Mouse (Mus musculus): ENCODE data around the gene Gm49358. TPM values are rescaled to one million over a fixed set of nuclear protein-coding genes. Genes with fewer than 3 reads are reported as not detected.
A peak's percentile ranks its signal among the peaks of the same experiment; 100 is the strongest.

Gene Gm49358
- polyA plus RNA-seq, 1 experiment from 2014 or later, result not detected

- 93% methylated on average over 1 of the region's 1 CpGs for WGBS
Measured at GRCm38 (mm10) chr10:86757724-86758123, 6.0 kb upstream of the Gm49358 start.

GRCm38 (mm10) chr10:86758211-86758610 is 5.6 kb upstream of the Gm49358 start:
- WGBS, result 93% methylated on average over 6 of the region's 6 CpGs
- H3K9me3 ChIP-seq (replicated peaks; ENCODE audit: control insufficient read depth, low read length), result no peaks in the 10 kb centered on the region
- H3K27me3 ChIP-seq (replicated peaks; ENCODE audit: control insufficient read depth, insufficient read depth, low read length), result no peaks in the 10 kb centered on the region
- no peak overlapping the region for H3K9ac ChIP-seq (ENCODE audit: low read length)
- H3K4me3 ChIP-seq (ENCODE audit: low read depth, low read length), result no peak overlapping the region
- ATAC-seq, result no peak
- DNase-seq (ENCODE audit: low spot score), result no peak
- H3K4me2 ChIP-seq (ENCODE audit: low read length), result no peak overlapping the region
- H3K4me1 ChIP-seq (ENCODE audit: control insufficient read depth, insufficient read depth, low read length), result no peaks in the 10 kb centered on the region
- no peaks in the 10 kb centered on the region for H3K36me3 ChIP-seq (ENCODE audit: control insufficient read depth, insufficient read depth, low read length)
- no peak overlapping the region for H3K27ac ChIP-seq (ENCODE audit: low read depth, low read length)

More at GRCm38 (mm10) chr10:86757724-86758123, 6.0 kb upstream of the Gm49358 start:
- Histone ChIP-seq H3K27ac (ENCODE audit: low read depth, low read length) (no peak overlapping the region), H3K4me3 (ENCODE audit: low read depth, low read length) (no peak overlapping the region), H3K9me3 (replicated peaks; ENCODE audit: control insufficient read depth, low read length) (no peaks in the 10 kb centered on the region), H3K4me2 (ENCODE audit: low read length) (no peak overlapping the region), H3K4me1 (ENCODE audit: control insufficient read depth, insufficient read depth, low read length) (no peaks in the 10 kb centered on the region), H3K9ac (ENCODE audit: low read length) (no peak overlapping the region), H3K36me3 (ENCODE audit: control insufficient read depth, insufficient read depth, low read length) (no peaks in the 10 kb centered on the region), H3K27me3 (replicated peaks; ENCODE audit: control insufficient read depth, insufficient read depth, low read length) (no peaks in the 10 kb centered on the region)
- no peak for DNase-seq (ENCODE audit: low spot score)
- no peak for ATAC-seq

- 72% methylated on average over 1 of the region's 1 CpGs for WGBS
- Histone ChIP-seq H3K9me3 (replicated peaks; ENCODE audit: control insufficient read depth, low read length) (no peaks in the 10 kb centered on the region), H3K4me3 (ENCODE audit: low read depth, low read length) (no peak overlapping the region), H3K27me3 (replicated peaks; ENCODE audit: control insufficient read depth, insufficient read depth, low read length) (no peaks in the 10 kb centered on the region), H3K9ac (ENCODE audit: low read length) (no peak overlapping the region), H3K4me2 (ENCODE audit: low read length) (no peak overlapping the region), H3K4me1 (ENCODE audit: control insufficient read depth, insufficient read depth, low read length) (no peaks in the 10 kb centered on the region), H3K27ac (ENCODE audit: low read depth, low read length) (no peak overlapping the region), H3K36me3 (ENCODE audit: control insufficient read depth, insufficient read depth, low read length) (no peaks in the 10 kb centered on the region)
- ATAC-seq (no peak), DNase-seq (ENCODE audit: low spot score) (no peak)
Measured at GRCm38 (mm10) chr10:86761236-86761635, 2.5 kb upstream of the Gm49358 start.

- no peaks in the 10 kb centered on the region for H3K27me3 ChIP-seq (replicated peaks; ENCODE audit: control insufficient read depth, insufficient read depth, low read length)
- DNase-seq (ENCODE audit: low spot score) (peak; percentile 47), ATAC-seq (peak; percentile 66)
- no peak overlapping the region for H3K9ac ChIP-seq (ENCODE audit: low read length)
- no peak overlapping the region for H3K4me2 ChIP-seq (ENCODE audit: low read length)
- WGBS, result 50% methylated on average over 7 of the region's 7 CpGs
- no peaks in the 10 kb centered on the region for H3K9me3 ChIP-seq (replicated peaks; ENCODE audit: control insufficient read depth, low read length)
- no peak overlapping the region for H3K4me3 ChIP-seq (ENCODE audit: low read depth, low read length)
- H3K4me1 ChIP-seq (ENCODE audit: control insufficient read depth, insufficient read depth, low read length), result no peaks in the 10 kb centered on the region
- H3K36me3 ChIP-seq (ENCODE audit: control insufficient read depth, insufficient read depth, low read length), result no peaks in the 10 kb centered on the region
- peak overlapping the region; percentile 22; the same call in 1 of the 2 replicates for H3K27ac ChIP-seq (ENCODE audit: low read depth, low read length)
Measured at GRCm38 (mm10) chr10:86761722-86762383, 1.9 kb upstream of the Gm49358 start.

GRCm38 (mm10) chr10:86762384-86762730 is 1.4 kb upstream of the Gm49358 start:
- H3K36me3 ChIP-seq (ENCODE audit: control insufficient read depth, insufficient read depth, low read length), result no peaks in the 10 kb centered on the region
- 68% methylated on average over 3 of the region's 3 CpGs for WGBS
- H3K9me3 ChIP-seq (replicated peaks; ENCODE audit: control insufficient read depth, low read length), result no peaks in the 10 kb centered on the region
- no peak overlapping the region for H3K4me2 ChIP-seq (ENCODE audit: low read length)
- no peak overlapping the region for H3K4me3 ChIP-seq (ENCODE audit: low read depth, low read length)
- no peaks in the 10 kb centered on the region for H3K27me3 ChIP-seq (replicated peaks; ENCODE audit: control insufficient read depth, insufficient read depth, low read length)
- H3K9ac ChIP-seq (ENCODE audit: low read length), result no peak overlapping the region
- DNase-seq (ENCODE audit: low spot score) (no peak), ATAC-seq (no peak)
- no peaks in the 10 kb centered on the region for H3K4me1 ChIP-seq (ENCODE audit: control insufficient read depth, insufficient read depth, low read length)
- H3K27ac ChIP-seq (ENCODE audit: low read depth, low read length), result peak overlapping the region; percentile 22; the same call in 1 of the 2 replicates

- Histone ChIP-seq H3K4me1 (ENCODE audit: control insufficient read depth, insufficient read depth, low read length) (peaks cover 13% of the 10 kb centered on the region), H3K27me3 (replicated peaks; ENCODE audit: control insufficient read depth, insufficient read depth, low read length) (no peaks in the 10 kb centered on the region), H3K4me3 (ENCODE audit: low read depth, low read length) (no peak overlapping the region), H3K4me2 (ENCODE audit: low read length) (no peak overlapping the region), H3K9me3 (replicated peaks; ENCODE audit: control insufficient read depth, low read length) (no peaks in the 10 kb centered on the region), H3K27ac (ENCODE audit: low read depth, low read length) (no peak overlapping the region), H3K9ac (ENCODE audit: low read length) (no peak overlapping the region), H3K36me3 (ENCODE audit: control insufficient read depth, insufficient read depth, low read length) (no peaks in the 10 kb centered on the region)
- no peak for ATAC-seq
- 91% methylated on average over 4 of the region's 4 CpGs for WGBS
- DNase-seq (ENCODE audit: low spot score), result no peak
Measured at GRCm38 (mm10) chr10:86765344-86765966, 1.7 kb downstream of the Gm49358 start.

- no peak overlapping the region for H3K27ac ChIP-seq (ENCODE audit: low read depth, low read length)
- WGBS, result 54% methylated on average over 5 of the region's 5 CpGs
Measured at GRCm38 (mm10) chr10:86769216-86769615, 5.4 kb downstream of the Gm49358 start.

GRCm38 (mm10) chr10:86769797-86770196 is 6.0 kb downstream of the Gm49358 start:
- WGBS, result 5% methylated on average over 4 of the region's 4 CpGs
- DNase-seq (ENCODE audit: low spot score) (peak; percentile 62), ATAC-seq (peak; percentile 85)
- H3K4me2 ChIP-seq (ENCODE audit: low read length), result no peak overlapping the region
- H3K36me3 ChIP-seq (ENCODE audit: control insufficient read depth, insufficient read depth, low read length), result no peaks in the 10 kb centered on the region
- H3K4me3 ChIP-seq (ENCODE audit: low read depth, low read length), result no peak overlapping the region
- H3K27me3 ChIP-seq (replicated peaks; ENCODE audit: control insufficient read depth, insufficient read depth, low read length), result no peaks in the 10 kb centered on the region
- H3K9ac ChIP-seq (ENCODE audit: low read length), result no peak overlapping the region
- no peak overlapping the region for H3K27ac ChIP-seq (ENCODE audit: low read depth, low read length)
- no peaks in the 10 kb centered on the region for H3K9me3 ChIP-seq (replicated peaks; ENCODE audit: control insufficient read depth, low read length)
- peaks cover 13% of the 10 kb centered on the region for H3K4me1 ChIP-seq (ENCODE audit: control insufficient read depth, insufficient read depth, low read length)

More at GRCm38 (mm10) chr10:86769216-86769615, 5.4 kb downstream of the Gm49358 start:
- H3K36me3 ChIP-seq (ENCODE audit: control insufficient read depth, insufficient read depth, low read length), result no peaks in the 10 kb centered on the region
- no peak for ATAC-seq
- no peaks in the 10 kb centered on the region for H3K9me3 ChIP-seq (replicated peaks; ENCODE audit: control insufficient read depth, low read length)
- peaks cover 13% of the 10 kb centered on the region for H3K4me1 ChIP-seq (ENCODE audit: control insufficient read depth, insufficient read depth, low read length)
- no peak overlapping the region for H3K4me2 ChIP-seq (ENCODE audit: low read length)
- H3K27me3 ChIP-seq (replicated peaks; ENCODE audit: control insufficient read depth, insufficient read depth, low read length), result no peaks in the 10 kb centered on the region
- H3K9ac ChIP-seq (ENCODE audit: low read length), result no peak overlapping the region
- DNase-seq (ENCODE audit: low spot score), result peak; percentile 23
- H3K4me3 ChIP-seq (ENCODE audit: low read depth, low read length), result no peak overlapping the region

GRCm38 (mm10) chr10:86771701-86772100 is 7.9 kb downstream of the Gm49358 start:
- DNase-seq (ENCODE audit: low spot score) (no peak), ATAC-seq (no peak)
- H3K27me3 ChIP-seq (replicated peaks; ENCODE audit: control insufficient read depth, insufficient read depth, low read length), result no peaks in the 10 kb centered on the region
- H3K9me3 ChIP-seq (replicated peaks; ENCODE audit: control insufficient read depth, low read length), result no peaks in the 10 kb centered on the region
- no peak overlapping the region for H3K9ac ChIP-seq (ENCODE audit: low read length)
- WGBS, result 90% methylated on average over 5 of the region's 5 CpGs
- no peak overlapping the region for H3K27ac ChIP-seq (ENCODE audit: low read depth, low read length)
- H3K4me3 ChIP-seq (ENCODE audit: low read depth, low read length), result no peak overlapping the region
- peaks cover 13% of the 10 kb centered on the region for H3K4me1 ChIP-seq (ENCODE audit: control insufficient read depth, insufficient read depth, low read length)
- H3K36me3 ChIP-seq (ENCODE audit: control insufficient read depth, insufficient read depth, low read length), result no peaks in the 10 kb centered on the region
- H3K4me2 ChIP-seq (ENCODE audit: low read length), result no peak overlapping the region

All from forebrain, embryonic 14.5 days (tissue).